Mouse (Mus musculus): Measurements from ENCODE around the gene Slc50a1.

GRCm38 (mm10) chr3:89292303-89292702, 21.9 kb upstream of the Slc50a1 start:
- TF ChIP-seq CTCF (IDR thresholded peaks at IDR 0.05; ENCODE audit: low read depth) (no peak), EP300 (IDR thresholded peaks at IDR 0.05; ENCODE audit: low read depth) (no peak)
